In genomic region chr4:33247479-33248053, GRCm38 (mm10) we compare ENCODE assay signal across 8 mouse cellular contexts. TPM values are rescaled to one million over a fixed set of nuclear protein-coding genes. Genes with fewer than 3 reads are reported as not detected.
DNase-seq lines count a peak whose midpoint lies in the region; ATAC-seq and TF ChIP-seq lines count a peak whose summit lies in the region.

No protein-coding gene starts in this region.

- H3K4me2 ChIP-seq in heart, embryonic 15.5 days = peak overlapping the region; percentile 76
- peak overlapping the region; percentile 85 for H3K4me2 ChIP-seq in liver, embryonic 14.5 days (ENCODE audit: low read depth)
- H3K4me2 ChIP-seq in neural tube, embryonic 11.5 days (ENCODE audit: low read depth) = peak overlapping the region; percentile 60
- peak overlapping the region; percentile 74 for H3K4me2 ChIP-seq in stomach, postnatal 0 days (replicated peaks; ENCODE audit: low read depth)

- TF ChIP-seq EP300 in liver, embryonic 14.5 days (IDR thresholded peaks at IDR 0.05; ENCODE audit: low read depth) = 0 out of 2 replicates have a peak, but pooled peaks have one; percentile 8
- peak; percentile 63 for TF ChIP-seq EP300 in stomach, postnatal 0 days (optimal IDR thresholded peaks at IDR 0.05)

- peak; percentile 90 for DNase-seq in c-Kit-negative CD71-positive TER-119-positive erythroid progenitor cells, embryonic 14.5 days (ENCODE audit: low read depth, low spot score)
- DNase-seq in fibroblast of lung, adult 2 months (ENCODE audit: low read depth) = peak; percentile 97
- DNase-seq in kidney, postnatal 25 days = peak; percentile 100
- peak; percentile 96 to 98 (median 98) for DNase-seq in liver, embryonic 14.5 days (ENCODE audit: low read depth in 3 of 3, low spot score in 3 of 3)
- DNase-seq in neural tube, embryonic 11.5 days (ENCODE audit: low spot score) = peak; percentile 98
- peak; percentile 99 for DNase-seq in stomach, postnatal 0 days (ENCODE audit: low spot score)

- H3K4me3 ChIP-seq in heart, embryonic 15.5 days = peak overlapping the region; percentile 92
- peak overlapping the region; percentile 84 to 86 for H3K4me3 ChIP-seq in liver, embryonic 14.5 days (ENCODE audit: insufficient read depth in 1 of 2, low read depth in 2 of 2, low read length in 2 of 2)
- H3K4me3 ChIP-seq in neural tube, embryonic 11.5 days (ENCODE audit: low read depth, low read length) = peak overlapping the region; percentile 85
- peak overlapping the region; percentile 100 for H3K4me3 ChIP-seq in stomach, postnatal 0 days (ENCODE audit: low read depth, low read length)

- peaks cover 32% of the 10 kb centered on the region for H3K36me3 ChIP-seq in heart, embryonic 15.5 days
- peaks cover 20% of the 10 kb centered on the region for H3K36me3 ChIP-seq in liver, embryonic 14.5 days (replicated peaks; ENCODE audit: control insufficient read depth, insufficient read depth, low read depth)
- peaks cover 4% of the 10 kb centered on the region for H3K36me3 ChIP-seq in neural tube, embryonic 11.5 days (ENCODE audit: control insufficient read depth, insufficient read depth, low read length)
- peaks cover 6% of the 10 kb centered on the region for H3K36me3 ChIP-seq in stomach, postnatal 0 days (ENCODE audit: control insufficient read depth, insufficient read depth, low read length)

- WGBS in heart, embryonic 15.5 days = under 1% methylated on average over 60 of the region's 60 CpGs
- WGBS in liver, embryonic 14.5 days (ENCODE audit: insufficient replicate concordance) = under 1% methylated on average over 59 of the region's 60 CpGs
- WGBS in neural tube, embryonic 11.5 days = under 1% methylated on average over 55 of the region's 60 CpGs
- WGBS in stomach, postnatal 0 days = under 1% methylated on average over 58 of the region's 60 CpGs

- H3K27ac ChIP-seq in heart, embryonic 15.5 days = peak overlapping the region; percentile 100
- peak overlapping the region; percentile 97 for H3K27ac ChIP-seq in liver, embryonic 14.5 days
- peak overlapping the region; percentile 99 for H3K27ac ChIP-seq in neural tube, embryonic 11.5 days (ENCODE audit: low read depth, low read length)
- peak overlapping the region; percentile 100 for H3K27ac ChIP-seq in stomach, postnatal 0 days (replicated peaks)

- no peaks in the 10 kb centered on the region for H3K27me3 ChIP-seq in heart, embryonic 15.5 days
- H3K27me3 ChIP-seq in liver, embryonic 14.5 days (ENCODE audit: control insufficient read depth, insufficient read depth, low read length) = no peaks in the 10 kb centered on the region
- no peaks in the 10 kb centered on the region for H3K27me3 ChIP-seq in neural tube, embryonic 11.5 days (ENCODE audit: control insufficient read depth, insufficient read depth, low read length)
- H3K27me3 ChIP-seq in stomach, postnatal 0 days (ENCODE audit: control insufficient read depth, insufficient read depth, low read length) = no peaks in the 10 kb centered on the region

- H3K9ac ChIP-seq in heart, embryonic 15.5 days = peak overlapping the region; percentile 98
- H3K9ac ChIP-seq in liver, embryonic 14.5 days (replicated peaks) = peak overlapping the region; percentile 96
- peak overlapping the region; percentile 97 for H3K9ac ChIP-seq in neural tube, embryonic 11.5 days (ENCODE audit: low read length)
- H3K9ac ChIP-seq in stomach, postnatal 0 days (ENCODE audit: low read length) = peak overlapping the region; percentile 100

- peak; percentile 70 for ATAC-seq in CD4-positive, CD25-positive, alpha-beta regulatory T cell, adult 4 months
- peak; percentile 86 for ATAC-seq in heart, embryonic 15.5 days (replicated peaks; ENCODE audit: insufficient number of reproducible peaks, insufficient read depth, low FRiP score, low read depth)
- peak; percentile 84 for ATAC-seq in liver, embryonic 14.5 days (ENCODE audit: insufficient read depth)
- ATAC-seq in neural tube, embryonic 11.5 days (ENCODE audit: insufficient read depth, low FRiP score, low TSS enrichment) = peak; percentile 90
- ATAC-seq in stomach, postnatal 0 days (ENCODE audit: low FRiP score, low TSS enrichment) = peak; percentile 92

- no peaks in the 10 kb centered on the region for H3K9me3 ChIP-seq in heart, embryonic 15.5 days (replicated peaks)
- H3K9me3 ChIP-seq in liver, embryonic 14.5 days (ENCODE audit: control insufficient read depth, low read length) = no peaks in the 10 kb centered on the region
- H3K9me3 ChIP-seq in neural tube, embryonic 11.5 days (ENCODE audit: control insufficient read depth, low read length) = no peaks in the 10 kb centered on the region
- H3K9me3 ChIP-seq in stomach, postnatal 0 days (ENCODE audit: control insufficient read depth, low read length) = no peaks in the 10 kb centered on the region

- H3K4me1 ChIP-seq in heart, embryonic 15.5 days (replicated peaks) = peaks cover 28% of the 10 kb centered on the region
- H3K4me1 ChIP-seq in liver, embryonic 14.5 days (replicated peaks; ENCODE audit: control insufficient read depth in 2 of 2, insufficient read depth in 2 of 2, low read length in 1 of 2) = peaks cover 15% of the 10 kb centered on the region in 2 experiments
- H3K4me1 ChIP-seq in neural tube, embryonic 11.5 days (ENCODE audit: control insufficient read depth, insufficient read depth, low read length) = 0 out of 2 replicates have a peak, but pooled peaks cover 3% of the 10 kb centered on the region
- no peaks in the 10 kb centered on the region for H3K4me1 ChIP-seq in stomach, postnatal 0 days (replicated peaks; ENCODE audit: control insufficient read depth, insufficient read depth)

- peak; percentile 58 for TF ChIP-seq CTCF in liver, embryonic 14.5 days (IDR thresholded peaks at IDR 0.05; ENCODE audit: low read depth)
- peak; percentile 14 for TF ChIP-seq CTCF in stomach, postnatal 0 days (IDR thresholded peaks at IDR 0.05; ENCODE audit: low read depth)

RNA-seq across cellular contexts. Expression of gene Srsf12, which starts 38.8 kb away (rescaled TPM):
- 1 to 10 TPM; 3.5 to 4.2 TPM for polyA plus RNA-seq in CD4-positive, CD25-positive, alpha-beta regulatory T cell, adult 4 months (2017; shearing (Covaris generic))
- 2.1 and 2.3 TPM in 2 replicates for polyA plus RNA-seq in heart, embryonic 15.5 days (2015; fragmentation: Nextera tagmentation; extraction: Ambion mirVana)
- polyA plus RNA-seq in liver, embryonic 14.5 days (2012; rRNA removed) = 0.06 TPM in 2 replicates
- 0.24 TPM in 1 of 2 replicates, not detected in the other for polyA plus RNA-seq in liver, embryonic 14.5 days (2014; fragmentation: Nextera tagmentation; extraction: Ambion mirVana)
- 9.5 and 10.9 TPM in 2 replicates for polyA plus RNA-seq in neural tube, embryonic 11.5 days (2014; fragmentation: Nextera tagmentation; extraction: Ambion mirVana)
- polyA plus RNA-seq in stomach, postnatal 0 days (2015; fragmentation: Nextera tagmentation; extraction: Ambion mirVana) = 2.2 and 2.6 TPM in 2 replicates

RNA-seq across cellular contexts. Expression of gene Pnrc1, which starts 42.4 kb away (rescaled TPM):
- 100 to 1,000 TPM in 1 of 2 experiments, 10 to 100 TPM in 1; 64.6 to 103 TPM for polyA plus RNA-seq in CD4-positive, CD25-positive, alpha-beta regulatory T cell, adult 4 months (2017; shearing (Covaris generic))
- 82.4 and 84.1 TPM in 2 replicates for polyA plus RNA-seq in heart, embryonic 15.5 days (2015; fragmentation: Nextera tagmentation; extraction: Ambion mirVana)
- polyA plus RNA-seq in liver, embryonic 14.5 days (2012; rRNA removed) = 11.3 and 17.8 TPM in 2 replicates
- polyA plus RNA-seq in liver, embryonic 14.5 days (2014; fragmentation: Nextera tagmentation; extraction: Ambion mirVana) = 30.9 and 37.4 TPM in 2 replicates
- 88.8 and 89.0 TPM in 2 replicates for polyA plus RNA-seq in neural tube, embryonic 11.5 days (2014; fragmentation: Nextera tagmentation; extraction: Ambion mirVana)
- polyA plus RNA-seq in stomach, postnatal 0 days (2015; fragmentation: Nextera tagmentation; extraction: Ambion mirVana) = 69.3 and 76.2 TPM in 2 replicates

RNA-seq across cellular contexts. Expression of gene Pm20d2, which starts 58.0 kb away (rescaled TPM):
- not detected for polyA plus RNA-seq in CD4-positive, CD25-positive, alpha-beta regulatory T cell, adult 4 months (2017; shearing (Covaris generic))
- polyA plus RNA-seq in heart, embryonic 15.5 days (2015; fragmentation: Nextera tagmentation; extraction: Ambion mirVana) = 2.1 and 2.3 TPM in 2 replicates
- 0.15 and 0.25 TPM in 2 replicates for polyA plus RNA-seq in liver, embryonic 14.5 days (2012; rRNA removed)
- 0.09 and 0.13 TPM in 2 replicates for polyA plus RNA-seq in liver, embryonic 14.5 days (2014; fragmentation: Nextera tagmentation; extraction: Ambion mirVana)
- 0.95 TPM in 2 replicates for polyA plus RNA-seq in neural tube, embryonic 11.5 days (2014; fragmentation: Nextera tagmentation; extraction: Ambion mirVana)
- polyA plus RNA-seq in stomach, postnatal 0 days (2015; fragmentation: Nextera tagmentation; extraction: Ambion mirVana) = 1.7 and 1.9 TPM in 2 replicates

Comparison
In these comparisons a context has a peak if more than half of its experiments do, and no peak if none do; other contexts are left out.
1. Peak in every context shown above with its lines: DNase-seq, ATAC-seq, H3K4me3 ChIP-seq and H3K27ac ChIP-seq.